Mouse (Mus musculus) limb, embryonic 12.5 days (tissue): ENCODE data around the gene Plekha7. TPM values are rescaled to one million over a fixed set of nuclear protein-coding genes. Genes with fewer than 3 reads are reported as not detected.

Source experiments
- ATAC-seq: fragments of 200-750 bp; cut with Nextera tagmentation; 2 replicates; pipeline ENCODE4 v1.8.0; 2017; ENCODE audit warnings: low read depth, moderate TSS enrichment; ENCODE audit not compliant: insufficient number of reproducible peaks, insufficient read depth, low FRiP score, low TSS enrichment
- H3K27ac ChIP-seq: fragments of 300-500 bp; sonication (generic); 2 replicates; pipeline ENCODE4 v1.5.1; 2016; ENCODE audit warnings: mild to moderate bottlenecking, moderate library complexity
- H3K27me3 ChIP-seq: fragments of 300-500 bp; sonication (generic); 2 replicates; pipeline ENCODE4 v1.6.1; 2016; ENCODE audit warnings: mild to moderate bottlenecking, moderate library complexity
- H3K36me3 ChIP-seq: fragments of 300-500 bp; sonication (generic); 2 replicates; pipeline ENCODE4 v1.6.1; 2016; ENCODE audit warnings: mild to moderate bottlenecking, moderate library complexity
- H3K4me1 ChIP-seq: fragments of 300-500 bp; sonication (generic); replicated peaks from 2 replicates; pipeline ENCODE4 v1.6.1; 2016
- H3K4me2 ChIP-seq: fragments of 300-500 bp; sonication (generic); 2 replicates; pipeline ENCODE4 v1.6.1; 2016; ENCODE audit warnings: mild to moderate bottlenecking, moderate library complexity
- H3K4me3 ChIP-seq: fragments of 300-500 bp; sonication (generic); replicated peaks from 2 replicates; pipeline ENCODE4 v1.5.1; 2016; ENCODE audit warnings: mild to moderate bottlenecking
- H3K9ac ChIP-seq: fragments of 300-500 bp; sonication (generic); replicated peaks from 2 replicates; pipeline ENCODE4 v1.6.1; 2016; ENCODE audit warnings: mild to moderate bottlenecking, moderate library complexity
- H3K9me3 ChIP-seq: fragments of 300-500 bp; sonication (generic); 2 replicates; pipeline ENCODE4 v1.6.1; 2016; ENCODE audit warnings: mild to moderate bottlenecking, moderate library complexity
- WGBS: fragments of 180-500 bp; shearing (Covaris S2); methylation state at CpG from one replicate; pipeline ENCODE4 v1.1.7; 2016; 5-methylcytosine and 5-hydroxymethylcytosine counted together
- polyA plus RNA-seq: library from polyadenylated mRNA; unstranded; fragments of >200 nt; fragmentation: Nextera tagmentation; extraction: Ambion mirVana; gene quantifications from 2 replicates; pipeline ENCODE4 v1.2.1, GENCODE M21; 2016

The Plekha7 gene
- polyA plus RNA-seq, 1 experiment from 2014 or later = 8.6 TPM

- 56% methylated on average over 8 of the region's 8 CpGs for WGBS
- H3K4me1 ChIP-seq = peaks cover 16% of the 10 kb centered on the region
- H3K36me3 ChIP-seq = no peaks in the 10 kb centered on the region
- no peak for ATAC-seq
- H3K9me3 ChIP-seq = no peaks in the 10 kb centered on the region
- 0 out of 2 replicates have a peak overlapping the region, but pooled peaks have one; percentile 61 for H3K9ac ChIP-seq
- H3K4me3 ChIP-seq = peak overlapping the region; percentile 54
- no peak overlapping the region for H3K27ac ChIP-seq
- peaks cover 40% of the 10 kb centered on the region for H3K27me3 ChIP-seq
- peak overlapping the region; percentile 99 for H3K4me2 ChIP-seq
Measured at GRCm38 (mm10) chr7:116236608-116237007, 71.6 kb downstream of the Plekha7 start.

- Histone ChIP-seq H3K4me1 (peaks cover 14% of the 10 kb centered on the region), H3K27ac (no peak overlapping the region), H3K4me2 (no peak overlapping the region), H3K9ac (no peak overlapping the region), H3K4me3 (no peak overlapping the region), H3K9me3 (no peaks in the 10 kb centered on the region), H3K36me3 (no peaks in the 10 kb centered on the region), H3K27me3 (peaks cover 40% of the 10 kb centered on the region)
- ATAC-seq = no peak
- 65% methylated on average over 7 of the region's 7 CpGs for WGBS
Measured at GRCm38 (mm10) chr7:116234287-116234806, 73.8 kb downstream of the Plekha7 start.

- H3K4me3 ChIP-seq = no peak overlapping the region
- no peaks in the 10 kb centered on the region for H3K4me1 ChIP-seq
- no peaks in the 10 kb centered on the region for H3K9me3 ChIP-seq
- H3K36me3 ChIP-seq = no peaks in the 10 kb centered on the region
- ATAC-seq = no peak
- no peak overlapping the region for H3K9ac ChIP-seq
- H3K27ac ChIP-seq = no peak overlapping the region
- 78% methylated on average over 11 of the region's 11 CpGs for WGBS
- no peak overlapping the region for H3K4me2 ChIP-seq
- H3K27me3 ChIP-seq = peaks cover 11% of the 10 kb centered on the region
Measured at GRCm38 (mm10) chr7:116230811-116231609, 77.2 kb downstream of the Plekha7 start.

GRCm38 (mm10) chr7:116226877-116227282 lies 81.3 kb downstream of the Plekha7 start:
- H3K36me3 ChIP-seq = no peaks in the 10 kb centered on the region
- no peaks in the 10 kb centered on the region for H3K9me3 ChIP-seq
- H3K27me3 ChIP-seq = no peaks in the 10 kb centered on the region
- H3K27ac ChIP-seq = no peak overlapping the region
- ATAC-seq = no peak
- H3K4me2 ChIP-seq = no peak overlapping the region
- peaks cover 10% of the 10 kb centered on the region for H3K4me1 ChIP-seq
- no peak overlapping the region for H3K9ac ChIP-seq
- 85% methylated on average over 7 of the region's 7 CpGs for WGBS
- H3K4me3 ChIP-seq = no peak overlapping the region

- no peaks in the 10 kb centered on the region for H3K9me3 ChIP-seq
- no peak overlapping the region for H3K4me2 ChIP-seq
- whole genome bisulfite sequencing = 86% methylated on average over 6 of the region's 6 CpGs
- no peak for ATAC-seq
- no peak overlapping the region for H3K4me3 ChIP-seq
- no peak overlapping the region for H3K9ac ChIP-seq
- no peaks in the 10 kb centered on the region for H3K27me3 ChIP-seq
- H3K4me1 ChIP-seq = peaks cover 14% of the 10 kb centered on the region
- no peaks in the 10 kb centered on the region for H3K36me3 ChIP-seq
- H3K27ac ChIP-seq = no peak overlapping the region
Measured at GRCm38 (mm10) chr7:116226316-116226715, 81.9 kb downstream of the Plekha7 start.

GRCm38 (mm10) chr7:116224543-116224942 lies 83.6 kb downstream of the Plekha7 start:
- Histone ChIP-seq H3K36me3 (no peaks in the 10 kb centered on the region), H3K4me3 (no peak overlapping the region), H3K4me1 (peaks cover 17% of the 10 kb centered on the region), H3K9me3 (no peaks in the 10 kb centered on the region), H3K9ac (no peak overlapping the region), H3K27ac (no peak overlapping the region), H3K4me2 (no peak overlapping the region), H3K27me3 (no peaks in the 10 kb centered on the region)
- WGBS = 89% methylated on average over 2 of the region's 2 CpGs
- ATAC-seq = no peak

GRCm38 (mm10) chr7:116223010-116223783 lies 85.0 kb downstream of the Plekha7 start:
- H3K27me3 ChIP-seq = no peaks in the 10 kb centered on the region
- WGBS = 62% methylated on average over 14 of the region's 14 CpGs
- H3K36me3 ChIP-seq = no peaks in the 10 kb centered on the region
- peaks cover 17% of the 10 kb centered on the region for H3K4me1 ChIP-seq
- H3K9me3 ChIP-seq = peaks cover 3% of the 10 kb centered on the region; the same call in 1 of the 2 replicates
- H3K27ac ChIP-seq = no peak overlapping the region
- H3K4me2 ChIP-seq = no peak overlapping the region
- ATAC-seq = no peak
- H3K4me3 ChIP-seq = no peak overlapping the region
- H3K9ac ChIP-seq = no peak overlapping the region

GRCm38 (mm10) chr7:116222288-116223009 lies 85.7 kb downstream of the Plekha7 start:
- Histone ChIP-seq H3K9ac (no peak overlapping the region), H3K4me1 (peaks cover 17% of the 10 kb centered on the region), H3K9me3 (peaks cover 3% of the 10 kb centered on the region; the same call in 1 of the 2 replicates), H3K27ac (no peak overlapping the region), H3K4me2 (no peak overlapping the region), H3K27me3 (no peaks in the 10 kb centered on the region), H3K36me3 (no peaks in the 10 kb centered on the region), H3K4me3 (no peak overlapping the region)
- ATAC-seq = no peak
- WGBS = 60% methylated on average over 8 of the region's 8 CpGs

GRCm38 (mm10) chr7:116221883-116222282 lies 86.3 kb downstream of the Plekha7 start:
- H3K4me2 ChIP-seq = no peak overlapping the region
- ATAC-seq = no peak
- H3K27me3 ChIP-seq = no peaks in the 10 kb centered on the region
- H3K4me3 ChIP-seq = no peak overlapping the region
- 38% methylated on average over 7 of the region's 7 CpGs for WGBS
- H3K27ac ChIP-seq = no peak overlapping the region
- H3K36me3 ChIP-seq = no peaks in the 10 kb centered on the region
- no peak overlapping the region for H3K9ac ChIP-seq
- H3K4me1 ChIP-seq = peaks cover 17% of the 10 kb centered on the region
- H3K9me3 ChIP-seq = peaks cover 3% of the 10 kb centered on the region; the same call in 1 of the 2 replicates

- 85% methylated on average over 12 of the region's 12 CpGs for WGBS
- H3K9ac ChIP-seq = no peak overlapping the region
- ATAC-seq = no peak
- H3K4me1 ChIP-seq = peaks cover 17% of the 10 kb centered on the region
- H3K27me3 ChIP-seq = no peaks in the 10 kb centered on the region
- H3K27ac ChIP-seq = no peak overlapping the region
- no peak overlapping the region for H3K4me2 ChIP-seq
- peaks cover 10% of the 10 kb centered on the region for H3K9me3 ChIP-seq
- no peak overlapping the region for H3K4me3 ChIP-seq
- no peaks in the 10 kb centered on the region for H3K36me3 ChIP-seq
Measured at GRCm38 (mm10) chr7:116220103-116220707, 88.0 kb downstream of the Plekha7 start.
